Mouse (Mus musculus) ovary, postnatal 36 days (tissue): ENCODE results near the gene Bud13.

Experiments
- DNase-seq: peaks from one replicate; pipeline ENCODE4 v3.0.0; 2022; ENCODE audit warnings: low spot score, mixed read lengths

Bud13 gene

DNA sequence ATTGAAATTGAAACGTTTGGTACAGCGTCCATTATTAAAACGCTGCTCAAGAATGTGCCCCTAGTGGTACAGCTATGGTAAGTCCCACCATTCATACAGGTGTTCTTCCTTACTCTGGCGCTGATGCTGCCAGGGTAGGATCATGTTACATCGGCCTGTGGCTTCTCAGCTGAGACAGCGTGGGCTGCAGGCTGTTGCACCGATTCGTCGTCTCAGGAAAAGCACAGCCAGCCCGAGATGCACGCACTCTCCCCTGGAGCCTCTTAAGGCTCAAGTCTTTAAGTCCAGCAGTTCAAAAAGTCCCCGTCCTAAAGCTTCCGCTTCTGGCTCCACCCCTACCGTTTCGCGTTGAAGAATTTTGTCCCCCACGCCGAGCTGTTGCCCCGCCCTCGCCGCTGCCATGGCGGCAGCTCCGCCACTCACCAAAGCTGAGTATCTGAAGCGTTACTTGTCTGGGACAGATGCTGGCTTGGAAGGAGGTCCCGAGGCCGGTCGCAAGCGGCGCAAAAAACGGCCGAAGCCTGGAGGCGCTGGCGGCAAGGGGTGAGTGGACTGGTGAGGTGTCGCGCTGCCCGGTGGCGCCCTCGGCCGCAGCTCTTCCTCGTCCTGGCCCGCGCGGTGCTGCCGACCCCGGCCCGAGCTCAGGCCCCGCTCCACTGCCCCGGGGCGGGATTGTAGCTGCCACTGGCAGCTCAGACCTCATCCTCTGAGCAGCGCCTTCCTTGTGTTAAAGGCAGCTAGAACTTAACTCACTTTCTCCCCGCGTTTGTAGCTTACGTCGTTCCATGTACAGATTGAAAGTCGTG is at the start of gene Bud13:
Gene Bud13, plus strand, starts transcription at position 378 of the 806 bp plus-strand sequence.
- DNase-seq = peak; percentile 94

DNA sequence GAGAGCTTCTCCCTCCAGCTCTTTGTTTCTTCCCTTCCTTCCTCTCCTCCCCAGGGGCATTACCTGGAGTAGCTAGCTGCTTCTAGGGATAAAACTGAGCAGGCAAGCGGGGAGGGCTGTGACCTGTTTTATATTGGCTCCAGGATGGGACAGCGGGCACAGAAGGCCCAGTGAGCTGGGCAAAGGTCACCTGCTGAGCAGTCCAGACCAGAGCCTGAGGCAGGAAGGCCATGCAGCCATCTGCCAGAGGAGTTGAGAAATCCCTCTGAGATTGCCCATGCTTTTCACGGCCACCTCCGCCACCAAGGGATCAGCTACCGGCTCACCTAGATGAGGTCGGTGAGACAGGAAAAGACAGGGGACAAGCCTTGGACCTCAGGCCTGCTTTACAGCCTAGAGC is 47.6 kb upstream of the Bud13 start:
- DNase-seq = no peak

DNA sequence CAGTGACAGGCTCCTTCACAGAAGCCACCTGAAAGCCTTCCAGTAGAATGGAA is 47.4 kb upstream of the Bud13 start, which contains the start of gene Apoc3:
Gene Apoc3, minus strand, starts transcription at position 41 of the 53 bp plus-strand sequence.
- no peak for DNase-seq

DNA sequence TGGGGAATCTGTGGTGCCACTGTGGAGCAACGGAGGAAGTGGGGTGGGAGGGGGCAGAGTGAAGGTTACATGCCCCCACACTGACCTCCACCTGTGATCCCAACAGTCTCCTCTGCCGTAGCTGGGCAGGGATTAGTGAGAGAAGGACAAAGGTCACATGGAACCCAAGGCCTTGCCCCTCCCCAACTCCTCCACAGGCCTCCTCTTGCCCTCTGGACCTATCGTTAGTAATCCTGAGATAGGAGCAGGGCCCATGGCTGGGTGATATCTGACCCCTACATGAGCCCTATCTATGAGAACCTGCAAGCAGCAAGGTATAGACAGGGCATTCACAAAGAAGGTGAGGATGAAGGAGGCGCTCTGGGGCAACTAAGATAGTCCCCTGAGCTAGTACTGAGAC is 47.2 kb upstream of the Bud13 start:
- DNase-seq = no peak

DNA sequence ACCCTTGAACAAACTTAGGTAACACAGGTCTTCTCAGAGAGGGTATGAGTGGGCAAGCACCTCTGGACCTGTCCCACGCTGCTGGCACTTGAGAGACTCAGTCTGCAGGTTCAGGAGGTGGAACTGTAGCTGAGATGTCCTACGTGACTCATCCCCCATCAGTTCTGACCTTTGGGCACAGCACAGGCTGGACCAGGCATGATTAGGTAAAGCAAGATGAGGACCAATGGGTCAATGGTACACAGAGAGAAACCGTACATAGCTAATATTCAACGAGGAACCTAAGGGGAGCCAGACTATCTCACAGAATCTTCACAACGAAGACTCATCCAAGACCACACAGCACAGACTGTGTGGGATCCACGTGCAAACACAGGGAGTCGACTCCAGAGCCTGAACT is 44.0 kb upstream of the Bud13 start:
- no peak for DNase-seq

DNA sequence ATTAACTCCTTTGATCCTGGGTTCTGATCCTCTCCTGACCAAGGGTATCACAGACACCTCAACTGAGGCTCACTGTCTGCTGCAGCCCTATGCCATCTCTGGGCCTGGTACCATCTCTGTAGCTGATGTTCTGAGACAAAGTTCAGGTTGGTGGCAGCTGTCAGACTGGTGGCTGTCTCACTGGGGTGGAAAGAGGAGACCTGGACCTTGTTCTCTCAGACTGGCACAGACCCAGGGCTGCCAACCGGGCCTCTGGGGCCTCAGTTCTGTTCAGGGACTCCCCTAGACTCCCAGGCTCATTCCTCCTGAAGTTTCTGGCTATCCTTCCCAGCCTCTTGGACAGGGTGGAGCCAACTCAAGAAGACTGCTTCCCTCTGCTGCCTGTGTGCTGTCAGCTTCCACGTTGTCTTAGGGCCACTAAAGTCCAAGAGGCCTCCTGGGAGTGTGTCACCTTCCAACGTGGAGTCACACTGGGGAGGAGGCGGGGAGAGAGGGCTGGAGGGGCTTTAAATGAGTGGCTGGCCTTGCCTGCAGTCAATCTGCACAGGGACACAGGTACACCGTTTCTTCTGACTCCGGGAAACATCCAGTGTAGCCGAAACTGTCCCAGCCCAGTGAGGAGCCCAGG is 42.2 kb upstream of the Bud13 start, which contains the start of gene Apoa4:
Gene Apoa4, plus strand, starts transcription at position 171 of the 628 bp plus-strand sequence.
- no peak for DNase-seq

DNA sequence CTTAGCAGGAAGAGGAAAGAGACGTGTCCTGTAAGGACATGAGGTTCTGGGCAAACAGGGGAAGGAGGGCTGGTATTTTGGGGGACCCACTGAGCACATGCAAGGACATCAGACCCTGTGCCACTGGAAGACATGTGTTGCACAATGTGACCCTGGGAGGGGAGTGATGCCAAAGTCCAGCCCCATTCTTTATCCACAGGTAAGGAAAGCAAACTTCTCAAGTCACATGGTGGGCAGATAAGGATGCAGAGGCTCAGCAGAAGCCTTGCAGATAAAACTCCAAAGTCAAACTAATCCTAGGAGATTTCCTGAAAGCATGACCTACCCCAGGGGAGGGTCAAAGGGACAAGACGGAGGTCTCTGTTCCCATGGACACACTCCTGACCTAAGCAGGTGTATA is 41.0 kb upstream of the Bud13 start:
- no peak for DNase-seq

DNA sequence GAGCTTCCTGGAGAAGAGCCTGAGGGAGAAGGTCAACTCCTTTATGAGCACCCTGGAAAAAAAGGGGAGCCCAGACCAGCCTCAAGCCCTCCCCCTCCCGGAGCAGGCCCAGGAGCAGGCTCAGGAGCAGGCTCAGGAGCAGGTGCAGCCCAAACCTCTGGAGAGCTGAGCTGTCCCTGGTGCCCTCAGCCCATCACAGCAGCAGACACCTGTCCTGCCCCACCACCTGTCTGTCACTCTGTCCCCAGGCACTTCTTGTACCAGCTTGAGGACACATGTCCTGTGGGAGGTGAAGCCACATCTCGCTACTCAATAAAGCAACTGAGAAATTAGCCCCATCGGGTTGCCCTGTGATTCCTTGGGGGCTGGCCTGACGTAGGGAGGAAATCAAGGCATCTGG is 39.7 kb upstream of the Bud13 start:
- peak; percentile 39 for DNase-seq

DNA sequence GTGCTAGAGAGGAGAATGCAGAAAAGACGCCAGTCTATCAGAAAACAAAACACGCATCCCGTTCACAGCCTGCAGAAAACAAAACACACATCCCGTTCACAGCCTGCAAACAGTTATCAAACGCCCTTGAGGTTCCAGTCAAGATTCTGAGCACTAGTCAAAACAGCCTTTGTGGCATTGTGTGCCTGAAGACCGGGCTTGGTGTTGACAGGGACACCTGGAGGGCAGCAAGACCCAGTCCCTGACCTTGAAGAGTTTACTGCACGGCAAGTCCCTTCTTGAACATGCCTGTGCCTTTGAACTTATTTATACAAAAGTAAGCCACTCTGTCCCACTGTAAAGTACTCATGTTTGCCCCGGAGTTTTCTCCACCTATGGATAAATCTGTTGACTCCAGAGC is 39.2 kb upstream of the Bud13 start:
- peak; percentile 52 for DNase-seq

DNA sequence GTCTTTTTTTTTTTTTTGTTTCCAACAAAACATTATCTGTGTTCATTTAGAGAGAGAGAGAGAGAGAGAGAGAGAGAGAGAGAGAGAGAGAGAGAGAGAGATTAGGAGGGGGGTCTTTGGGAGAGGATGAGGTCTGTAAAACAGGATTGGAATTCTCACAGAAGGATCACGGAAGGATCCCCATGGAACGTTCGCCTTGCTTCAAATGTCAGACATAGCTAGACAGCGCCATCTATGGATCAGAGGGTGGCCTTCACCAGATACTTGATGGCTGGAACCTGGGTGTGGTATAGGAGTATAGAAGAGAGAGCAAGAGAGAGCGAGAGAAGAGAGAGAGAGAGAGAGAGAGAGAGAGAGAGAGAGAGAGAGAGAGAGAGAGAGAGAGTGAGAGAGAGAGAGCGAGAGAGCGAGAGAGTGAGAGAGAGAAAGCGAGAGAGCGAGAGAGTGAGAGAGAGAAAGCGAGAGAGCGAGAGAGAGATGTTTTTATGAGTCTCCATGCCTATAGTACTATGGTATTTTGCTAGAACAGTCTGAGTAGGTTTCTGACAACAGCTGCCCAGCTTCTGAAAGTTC is 36.0 kb upstream of the Bud13 start:
- no peak for DNase-seq

DNA sequence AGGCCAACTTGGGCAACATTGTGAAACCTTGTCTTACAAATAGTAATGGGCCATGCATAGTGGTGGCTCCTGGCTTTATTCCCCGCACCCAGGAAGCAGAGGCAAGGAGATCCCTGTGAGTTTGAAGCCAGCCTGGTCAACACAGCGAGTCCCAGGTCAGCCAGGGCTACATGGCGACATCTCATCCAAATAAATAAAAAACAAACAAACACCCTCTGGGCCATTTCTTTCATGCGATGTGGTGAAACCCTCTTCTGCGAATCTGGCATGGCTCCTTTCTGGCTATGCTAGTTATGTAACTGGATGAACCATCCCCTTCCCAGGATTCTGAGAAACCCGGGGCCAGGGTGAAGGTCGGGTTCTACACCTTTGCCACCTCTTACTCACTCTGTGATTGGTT is 26.6 kb upstream of the Bud13 start:
- no peak for DNase-seq

DNA sequence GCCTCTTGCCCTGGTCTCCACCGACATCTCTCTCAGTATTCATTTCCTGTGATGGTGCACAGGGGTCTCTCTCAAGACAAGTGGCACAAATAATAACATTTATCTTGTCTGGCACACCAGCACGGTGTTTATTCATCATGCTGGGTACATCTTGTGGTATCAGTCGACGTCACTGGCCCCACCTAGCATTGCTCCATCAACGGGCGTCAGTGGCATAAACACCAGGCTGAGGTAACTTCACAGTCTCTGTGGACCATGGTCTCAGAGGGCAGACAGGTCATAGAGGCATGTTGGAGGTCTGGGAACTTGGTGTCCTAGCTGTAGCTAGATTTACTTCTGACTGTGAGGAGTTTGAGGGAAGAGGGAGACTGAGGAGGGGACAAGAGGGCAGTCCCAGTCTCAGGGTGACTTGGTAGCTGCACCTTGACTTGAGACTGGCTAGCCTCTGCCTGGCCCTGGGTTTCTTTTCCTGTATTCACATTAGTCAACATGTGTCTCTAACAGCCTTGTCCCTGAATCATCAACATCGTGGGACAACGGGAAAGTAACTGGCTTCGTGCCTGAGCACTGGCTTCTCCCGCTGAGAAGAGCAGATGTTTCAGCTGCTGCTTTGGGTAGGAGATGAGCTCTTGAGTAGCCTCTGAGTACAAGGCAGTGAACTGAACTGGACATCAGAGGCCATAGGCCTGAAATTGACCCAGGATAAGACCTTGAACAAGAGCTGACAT is 26.0 kb upstream of the Bud13 start:
- DNase-seq = no peak

DNA sequence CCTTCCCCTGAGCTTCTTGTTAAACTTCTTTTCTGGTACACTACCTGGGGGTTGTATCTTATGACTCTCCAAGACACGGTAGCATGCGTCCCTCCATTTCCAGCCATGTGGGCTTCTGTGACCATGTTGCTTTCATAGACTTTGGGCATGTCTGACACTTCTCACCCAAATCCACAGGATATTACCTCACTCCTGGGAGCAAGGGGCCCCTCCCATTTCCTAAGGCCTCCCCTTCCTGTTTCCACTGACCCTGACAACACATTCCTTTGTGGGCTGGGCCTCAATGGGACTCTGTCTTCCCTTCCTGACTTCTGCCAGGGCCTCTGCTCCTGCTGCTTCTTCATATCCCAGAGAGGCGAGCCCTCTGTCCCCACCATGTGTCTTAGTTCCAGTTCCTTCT is 25.3 kb upstream of the Bud13 start:
- no peak for DNase-seq

DNA sequence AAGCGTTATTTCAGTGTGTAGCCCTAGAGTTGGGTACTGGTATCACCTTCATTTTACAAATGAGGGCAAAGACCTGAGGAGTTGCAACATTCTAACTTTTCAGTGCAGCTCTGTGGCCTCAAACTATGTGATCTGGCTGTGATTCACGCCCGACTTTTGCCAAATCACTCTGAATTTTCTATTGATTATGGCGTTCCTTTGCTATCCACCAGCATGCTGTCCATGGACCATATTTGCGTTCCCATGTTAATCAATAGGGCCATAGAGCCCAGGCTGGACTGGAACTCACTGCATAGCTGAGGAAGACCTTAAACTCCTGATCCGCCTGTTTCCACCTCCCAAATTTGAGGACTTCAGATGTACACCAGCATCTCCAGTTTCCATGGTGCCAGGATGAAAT is 23.7 kb upstream of the Bud13 start:
- DNase-seq = no peak

DNA sequence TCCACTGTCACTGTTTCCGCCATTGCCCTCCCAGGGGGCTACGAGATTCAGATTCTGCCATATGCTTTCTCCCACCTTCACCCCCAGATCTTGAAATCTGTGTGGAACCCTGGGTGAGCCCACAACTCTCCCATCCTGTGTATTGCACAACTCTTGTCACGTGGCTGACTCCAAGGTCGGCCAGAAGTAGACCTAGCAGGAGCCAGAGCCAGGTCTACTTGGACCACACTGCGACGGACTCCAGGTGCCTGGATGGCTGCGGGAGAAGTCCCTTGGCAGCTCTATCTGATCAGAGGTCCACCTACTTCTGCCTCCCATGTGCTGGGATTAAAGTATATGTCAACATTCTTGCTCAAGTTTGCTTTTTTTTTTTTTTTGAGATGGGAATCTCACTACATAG is 21.7 kb upstream of the Bud13 start:
- no peak for DNase-seq

DNA sequence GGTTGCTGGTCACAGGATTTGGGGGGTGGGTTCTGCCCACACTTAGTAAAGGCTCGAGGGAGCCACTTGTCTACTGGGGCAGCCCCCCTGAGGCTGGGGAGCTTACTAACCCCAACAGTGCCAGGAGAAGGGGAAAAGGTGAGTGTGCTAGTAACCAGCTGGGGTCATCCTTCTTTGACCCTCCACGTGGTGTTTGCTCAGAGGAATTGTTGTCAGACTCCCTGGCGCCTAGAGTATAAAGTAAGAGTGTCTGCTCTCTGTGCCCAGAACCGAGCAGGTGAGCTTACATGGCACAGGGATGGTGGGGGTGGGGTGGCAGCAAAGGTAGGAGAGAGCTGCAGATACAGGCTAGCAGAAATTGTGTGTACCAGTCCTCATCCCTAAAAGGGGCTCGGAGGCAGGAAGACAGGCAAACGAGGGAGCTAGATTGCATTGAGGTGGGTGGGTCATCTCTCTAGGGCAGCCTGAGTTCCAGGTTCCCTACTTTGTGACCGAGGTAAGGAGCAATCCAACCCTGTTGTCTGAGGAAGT is 14.4 kb upstream of the Bud13 start, which contains the start of gene Apoa5:
Gene Apoa5, plus strand, starts transcription at position 291 of the 531 bp plus-strand sequence.
- no peak for DNase-seq

DNA sequence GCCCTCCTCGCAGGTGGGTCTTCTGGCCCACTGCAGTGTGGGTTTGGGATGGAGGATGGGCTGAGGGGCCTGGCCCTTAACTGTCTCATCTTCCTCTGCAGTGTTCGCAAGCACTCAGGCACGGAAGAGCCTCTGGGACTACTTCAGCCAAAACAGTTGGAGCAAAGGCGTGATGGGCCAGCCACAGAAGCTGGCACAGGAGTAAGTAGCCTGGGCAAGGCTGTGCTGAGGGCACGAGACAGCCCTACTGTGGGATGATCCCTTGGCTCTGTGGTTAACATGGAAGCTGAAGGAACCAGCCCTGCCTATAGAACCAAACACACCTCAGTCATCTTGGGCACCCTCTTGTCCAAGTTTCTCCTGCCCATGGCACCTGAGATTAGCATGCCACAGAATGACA is 13.7 kb upstream of the Bud13 start:
- DNase-seq = no peak

DNA sequence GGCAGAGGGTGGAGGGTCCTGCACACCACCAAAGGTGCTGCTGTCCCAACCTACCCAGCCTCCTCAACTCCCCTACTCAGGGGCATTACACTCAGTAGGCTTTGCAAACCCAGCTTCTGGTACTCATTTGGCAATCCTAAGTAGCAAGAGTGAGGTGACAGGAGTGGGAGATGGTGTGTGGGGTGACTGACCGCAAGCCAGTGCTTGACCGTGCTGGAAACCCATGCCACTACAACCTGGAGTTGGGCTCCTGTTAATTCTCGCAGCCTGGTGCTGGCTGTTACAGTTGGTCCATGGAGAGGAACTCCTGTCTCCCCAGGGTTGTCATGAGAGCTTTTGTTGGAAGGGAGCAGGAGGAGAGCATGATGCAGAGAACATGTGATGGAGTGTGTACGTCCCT is 12.0 kb upstream of the Bud13 start:
- no peak for DNase-seq

DNA sequence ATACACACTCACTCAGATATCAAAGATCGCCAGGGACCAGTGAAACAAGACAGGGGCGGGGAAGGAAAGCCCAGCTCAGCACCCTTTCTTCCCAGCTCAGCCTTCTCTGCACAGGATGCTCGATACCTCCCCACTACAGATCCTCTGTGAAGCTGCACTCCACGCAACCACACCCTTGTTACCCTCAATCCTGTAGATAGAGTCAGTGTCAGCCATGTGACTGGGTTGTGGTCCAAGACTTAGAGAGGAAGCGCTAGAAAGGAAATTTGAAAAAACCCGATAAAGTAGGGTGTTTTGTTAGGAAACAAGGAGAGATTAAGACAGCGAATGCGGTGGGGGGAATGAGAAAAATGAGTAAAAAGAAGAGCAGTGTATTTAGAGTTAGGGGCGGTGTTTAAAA is 10.7 kb upstream of the Bud13 start:
- DNase-seq = no peak

DNA sequence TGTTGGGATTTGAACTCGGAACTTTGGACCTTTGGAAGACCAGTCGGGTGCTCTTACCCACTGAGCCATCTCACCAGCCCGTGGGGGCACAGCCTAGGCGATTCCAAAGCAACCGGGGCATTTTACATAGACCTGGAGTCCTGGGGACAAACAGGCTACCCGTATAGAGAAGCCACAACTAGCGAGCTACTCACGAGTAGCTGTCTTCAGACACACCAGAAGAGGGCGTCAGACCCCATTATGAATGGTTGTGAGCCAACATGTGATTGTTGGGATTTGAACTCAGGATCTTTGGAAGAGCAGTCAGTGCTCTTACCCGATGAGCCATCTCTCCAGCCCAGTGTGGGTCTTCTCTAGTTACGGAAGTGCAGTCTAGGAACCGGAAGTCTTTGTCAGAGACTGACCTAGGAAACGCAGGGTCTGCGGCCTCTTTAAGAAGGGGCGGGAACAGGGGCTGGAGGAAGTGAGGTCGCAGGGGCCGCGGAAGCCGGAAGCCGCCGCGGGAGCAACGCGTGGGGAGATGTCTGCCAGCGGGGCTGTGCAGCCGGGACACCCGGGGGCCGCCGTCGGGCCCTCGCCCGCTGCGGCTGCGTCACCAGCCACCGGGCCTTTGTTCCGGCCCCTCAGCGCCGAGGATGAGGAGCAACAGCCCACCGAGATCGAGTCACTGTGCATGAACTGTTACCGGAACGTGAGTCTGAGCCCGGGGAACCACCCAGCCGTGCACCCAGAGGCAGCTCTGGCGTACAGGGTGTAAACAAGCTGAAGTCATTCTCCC is 9.9 kb upstream of the Bud13 start, which contains the start of gene Zpr1:
Gene Zpr1, plus strand, starts transcription at position 388 of the 778 bp plus-strand sequence.
- DNase-seq = peak; percentile 85

DNA sequence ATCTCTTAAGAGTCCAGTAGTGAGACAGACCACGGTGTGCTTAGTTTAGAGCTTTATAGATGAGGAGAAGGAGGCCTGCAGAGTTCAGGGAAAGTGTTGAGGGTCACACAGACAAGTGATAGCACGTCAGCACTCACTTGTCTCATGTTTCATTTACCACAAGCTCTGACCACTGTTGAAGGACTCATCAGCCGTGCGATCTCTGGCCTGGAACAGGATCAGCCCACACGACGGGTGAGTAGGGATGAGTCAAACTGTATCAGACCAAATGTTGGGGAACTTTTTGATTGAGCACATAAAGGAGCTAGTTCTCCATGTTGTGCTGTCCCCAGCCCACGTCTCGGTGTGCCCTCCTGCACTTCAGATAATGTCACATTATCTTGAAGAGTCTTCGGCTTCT is 8.3 kb upstream of the Bud13 start:
- DNase-seq = no peak

DNA sequence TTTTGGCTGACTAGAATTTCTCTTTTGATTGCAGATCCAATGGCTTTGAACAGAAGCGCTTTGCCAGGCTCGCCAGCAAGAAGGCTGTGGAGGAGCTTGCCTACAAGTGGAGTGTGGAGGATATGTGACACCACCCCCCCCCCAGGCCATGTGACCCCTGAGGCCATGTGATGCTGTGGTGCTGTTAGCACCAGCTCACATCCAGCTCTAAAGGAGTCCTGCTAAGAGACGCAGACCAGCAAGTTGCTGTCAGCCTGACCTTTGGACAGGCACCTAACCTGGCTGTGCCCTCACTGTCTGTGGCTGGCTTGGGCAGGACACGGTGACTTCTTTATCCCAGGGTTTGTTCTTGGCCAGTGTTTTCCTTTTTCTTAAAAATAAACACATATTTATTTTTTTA is 15.6 kb downstream of the Bud13 start:
- DNase-seq = no peak
